Mouse (Mus musculus): ENCODE data around the gene Col25a1. TPM values are rescaled to one million over a fixed set of nuclear protein-coding genes. Genes with fewer than 3 reads are reported as not detected.

The Col25a1 gene
- polyA plus RNA-seq, 1 experiment from 2014 or later = 10.0 TPM

DNA sequence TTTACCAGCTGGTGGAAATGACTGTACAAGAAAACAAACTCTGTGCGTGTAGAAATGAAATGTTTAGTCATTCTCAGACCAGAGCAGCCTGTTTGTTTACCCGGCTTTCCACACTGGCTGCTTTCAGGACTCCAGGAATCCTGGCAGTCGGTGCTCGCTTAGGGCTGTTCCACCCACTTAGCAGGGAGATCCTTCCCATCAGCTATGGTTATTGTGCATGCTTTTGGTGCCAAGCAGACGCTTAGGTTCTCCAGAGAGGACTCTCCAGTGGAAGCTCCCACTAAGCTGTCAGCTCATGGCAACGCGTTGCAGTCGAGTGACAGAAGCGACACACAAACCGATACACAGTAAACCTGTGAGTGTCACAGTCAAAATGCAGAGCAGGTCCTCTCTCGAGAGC, 2.7 kb upstream of the Col25a1 start:
- peaks cover 3% of the 10 kb centered on the region; the same call in 1 of the 2 replicates for H3K4me1 ChIP-seq
- H3K4me3 ChIP-seq = no peak overlapping the region
- no peak for ATAC-seq (ENCODE audit: low FRiP score)
- no peak overlapping the region for H3K9ac ChIP-seq
- H3K9me3 ChIP-seq (replicated peaks) = no peaks in the 10 kb centered on the region
- 86% methylated on average over 11 of the region's 11 CpGs for WGBS
- H3K27me3 ChIP-seq = no peaks in the 10 kb centered on the region
- H3K36me3 ChIP-seq = no peaks in the 10 kb centered on the region
- no peak overlapping the region for H3K4me2 ChIP-seq (replicated peaks)
- H3K27ac ChIP-seq = no peak overlapping the region

DNA sequence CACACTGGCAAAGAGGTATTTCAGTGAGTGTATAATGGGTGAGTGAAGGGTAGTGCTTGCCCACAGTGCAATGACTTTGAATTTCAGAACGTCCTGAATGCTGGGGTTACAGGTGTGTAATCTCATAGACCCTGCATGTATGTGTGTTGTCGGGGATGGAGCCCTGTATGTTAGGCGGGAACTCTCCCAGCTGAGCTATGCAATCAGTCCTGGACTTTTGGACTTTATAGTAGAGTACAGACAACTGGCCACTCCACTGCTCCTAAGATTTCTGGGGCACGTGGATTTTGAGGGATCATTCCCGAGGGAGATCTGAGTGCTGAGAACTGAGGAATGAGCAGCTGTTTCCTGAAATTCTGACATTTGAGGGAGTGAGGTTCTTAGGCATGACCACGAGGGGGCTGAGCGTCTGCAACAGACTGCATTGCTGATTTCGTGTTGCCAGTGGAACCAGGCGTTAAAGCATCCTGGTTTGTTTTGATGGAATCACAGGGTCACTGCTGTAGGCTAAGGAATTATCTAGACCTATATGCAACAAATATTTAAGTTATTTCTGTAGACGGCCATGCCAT, 1.6 kb upstream of the Col25a1 start:
- Histone ChIP-seq H3K9me3 (replicated peaks) (no peaks in the 10 kb centered on the region), H3K9ac (no peak overlapping the region), H3K4me2 (replicated peaks) (no peak overlapping the region), H3K4me1 (peaks cover 3% of the 10 kb centered on the region; the same call in 1 of the 2 replicates), H3K36me3 (no peaks in the 10 kb centered on the region), H3K4me3 (no peak overlapping the region), H3K27me3 (no peaks in the 10 kb centered on the region), H3K27ac (no peak overlapping the region)
- WGBS = 67% methylated on average over 10 of the region's 10 CpGs
- ATAC-seq (ENCODE audit: low FRiP score) = no peak

GRCm38 (mm10) chr3:130137204-130137603, 5.9 kb downstream of the Col25a1 start:
- Histone ChIP-seq H3K9me3 (replicated peaks) (no peaks in the 10 kb centered on the region), H3K36me3 (no peaks in the 10 kb centered on the region), H3K4me1 (no peaks in the 10 kb centered on the region), H3K27ac (no peak overlapping the region), H3K4me3 (no peak overlapping the region), H3K4me2 (replicated peaks) (no peak overlapping the region), H3K27me3 (no peaks in the 10 kb centered on the region), H3K9ac (no peak overlapping the region)
- ATAC-seq (ENCODE audit: low FRiP score) = no peak

- Histone ChIP-seq H3K9me3 (replicated peaks) (no peaks in the 10 kb centered on the region), H3K4me3 (no peak overlapping the region), H3K27ac (no peak overlapping the region), H3K9ac (no peak overlapping the region), H3K27me3 (no peaks in the 10 kb centered on the region), H3K4me1 (no peaks in the 10 kb centered on the region), H3K4me2 (replicated peaks) (no peak overlapping the region), H3K36me3 (no peaks in the 10 kb centered on the region)
- WGBS = 62% methylated on average over 3 of the region's 3 CpGs
- no peak for ATAC-seq (ENCODE audit: low FRiP score)
These were observed 6.3 kb downstream of the Col25a1 start for GRCm38 (mm10) chr3:130137640-130138039.

DNA sequence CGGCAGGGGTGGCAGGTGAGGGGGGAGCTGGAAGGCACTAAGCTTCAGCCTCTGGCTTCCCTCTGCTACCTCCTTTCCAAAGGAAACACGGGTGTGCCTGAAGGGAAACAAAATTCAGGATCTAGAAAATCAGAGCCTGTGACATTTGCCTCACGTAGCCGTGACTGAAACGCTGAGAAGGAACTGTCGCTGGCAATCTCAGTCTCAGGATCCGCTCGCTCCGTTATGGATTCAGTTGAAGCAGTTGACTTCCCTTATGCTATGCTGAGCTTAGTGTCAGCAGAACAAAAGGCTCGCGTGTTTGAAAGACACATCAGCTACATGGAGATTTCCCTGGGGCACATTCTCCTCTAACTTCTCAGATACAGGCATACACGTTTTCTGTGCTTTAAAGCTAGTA, 14.6 kb downstream of the Col25a1 start:
- ATAC-seq (ENCODE audit: low FRiP score) = no peak
- Histone ChIP-seq H3K9ac (no peak overlapping the region), H3K36me3 (no peaks in the 10 kb centered on the region), H3K9me3 (replicated peaks) (no peaks in the 10 kb centered on the region), H3K27me3 (no peaks in the 10 kb centered on the region), H3K4me3 (no peak overlapping the region), H3K4me1 (no peaks in the 10 kb centered on the region), H3K4me2 (replicated peaks) (no peak overlapping the region), H3K27ac (no peak overlapping the region)
- WGBS = 67% methylated on average over 12 of the region's 12 CpGs

DNA sequence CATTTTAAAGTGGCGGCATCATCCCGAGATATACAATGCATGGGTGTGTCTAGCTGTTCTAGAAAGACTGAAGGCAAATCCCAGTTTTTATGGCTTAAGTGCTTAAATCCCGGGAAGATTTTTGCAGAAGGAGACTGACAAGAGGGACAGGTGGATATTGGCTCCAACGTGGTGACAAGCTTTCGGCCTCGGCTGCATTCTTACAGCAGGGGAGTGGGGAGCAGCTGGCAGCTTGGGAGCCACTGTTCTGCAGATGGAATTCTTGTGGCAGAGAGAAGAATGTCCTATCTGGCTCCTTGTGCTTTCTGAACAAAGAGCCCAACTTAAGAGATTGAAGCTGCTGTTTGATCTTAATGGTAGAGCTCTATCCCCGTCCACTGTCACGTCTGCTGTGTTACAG, 16.5 kb downstream of the Col25a1 start:
- Histone ChIP-seq H3K9me3 (replicated peaks) (no peaks in the 10 kb centered on the region), H3K9ac (no peak overlapping the region), H3K4me2 (replicated peaks) (no peak overlapping the region), H3K27me3 (no peaks in the 10 kb centered on the region), H3K27ac (no peak overlapping the region), H3K4me1 (no peaks in the 10 kb centered on the region), H3K36me3 (no peaks in the 10 kb centered on the region), H3K4me3 (no peak overlapping the region)
- 58% methylated on average over 8 of the region's 8 CpGs for whole genome bisulfite sequencing
- no peak for ATAC-seq (ENCODE audit: low FRiP score)

GRCm38 (mm10) chr3:130149180-130149579, 17.9 kb downstream of the Col25a1 start:
- WGBS = 88% methylated on average over 1 of the region's 1 CpGs
- H3K9ac ChIP-seq = no peak overlapping the region

DNA sequence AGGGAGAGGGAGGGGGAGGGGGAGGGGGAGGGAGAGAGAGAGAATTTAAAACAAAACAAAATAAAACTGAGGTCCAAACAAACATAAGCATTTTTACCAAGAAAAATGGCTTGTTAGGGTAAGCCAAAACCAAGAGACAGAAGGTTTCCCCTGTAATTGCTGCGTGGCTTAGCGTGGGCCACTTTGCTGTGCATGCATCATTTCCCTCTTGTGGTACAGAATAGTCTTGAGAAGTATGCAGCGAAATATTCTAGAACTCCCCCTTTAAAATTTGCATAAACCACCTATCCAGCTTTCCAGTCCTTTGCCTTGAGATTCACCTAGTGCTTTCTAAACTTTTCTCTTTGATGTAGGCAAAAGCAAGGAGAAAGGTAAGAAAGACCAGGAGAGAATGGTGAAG, 21.8 kb downstream of the Col25a1 start:
- Histone ChIP-seq H3K4me1 (no peaks in the 10 kb centered on the region), H3K27ac (no peak overlapping the region), H3K36me3 (no peaks in the 10 kb centered on the region), H3K4me3 (no peak overlapping the region), H3K9ac (no peak overlapping the region), H3K4me2 (replicated peaks) (no peak overlapping the region), H3K9me3 (replicated peaks) (no peaks in the 10 kb centered on the region), H3K27me3 (no peaks in the 10 kb centered on the region)
- no peak for ATAC-seq (ENCODE audit: low FRiP score)
- WGBS = 87% methylated on average over 3 of the region's 3 CpGs

More at GRCm38 (mm10) chr3:130149180-130149579, 17.9 kb downstream of the Col25a1 start:
- H3K36me3 ChIP-seq = no peaks in the 10 kb centered on the region
- H3K27ac ChIP-seq = no peak overlapping the region
- H3K4me3 ChIP-seq = no peak overlapping the region
- H3K27me3 ChIP-seq = no peaks in the 10 kb centered on the region
- ATAC-seq (ENCODE audit: low FRiP score) = no peak
- H3K4me1 ChIP-seq = no peaks in the 10 kb centered on the region
- H3K9me3 ChIP-seq (replicated peaks) = no peaks in the 10 kb centered on the region
- H3K4me2 ChIP-seq (replicated peaks) = no peak overlapping the region

GRCm38 (mm10) chr3:130157551-130157950, 26.2 kb downstream of the Col25a1 start:
- Histone ChIP-seq H3K27me3 (no peaks in the 10 kb centered on the region), H3K27ac (no peak overlapping the region), H3K4me1 (peaks cover 2% of the 10 kb centered on the region; the same call in 1 of the 2 replicates), H3K9me3 (replicated peaks) (no peaks in the 10 kb centered on the region), H3K4me3 (no peak overlapping the region), H3K36me3 (no peaks in the 10 kb centered on the region), H3K9ac (no peak overlapping the region), H3K4me2 (replicated peaks) (no peak overlapping the region)
- 80% methylated on average over 3 of the region's 3 CpGs for WGBS
- ATAC-seq (ENCODE audit: low FRiP score) = no peak

DNA sequence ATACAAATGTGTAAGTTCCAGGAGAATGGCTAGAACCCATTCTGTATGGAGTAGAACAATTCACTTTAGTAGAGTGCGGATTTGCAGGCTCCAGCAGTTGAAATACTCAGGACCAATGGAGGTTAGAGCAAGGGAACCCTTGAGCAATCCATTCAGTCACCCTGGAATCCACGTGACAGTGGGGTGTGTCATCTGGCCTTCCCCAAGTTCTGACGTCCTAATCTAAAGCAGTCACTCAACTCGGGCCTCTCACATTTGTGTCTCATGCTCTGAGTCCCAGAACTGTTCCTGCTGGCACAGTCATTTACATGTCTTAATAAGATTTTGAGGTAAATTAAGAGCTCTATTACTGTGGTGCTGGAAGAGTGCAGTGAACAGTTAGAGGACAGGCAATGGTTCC, 28.6 kb downstream of the Col25a1 start:
- no peaks in the 10 kb centered on the region for H3K9me3 ChIP-seq (replicated peaks)
- no peaks in the 10 kb centered on the region for H3K36me3 ChIP-seq
- no peak overlapping the region for H3K4me3 ChIP-seq
- H3K4me2 ChIP-seq (replicated peaks) = no peak overlapping the region
- 74% methylated on average over 4 of the region's 4 CpGs for WGBS
- no peak overlapping the region for H3K27ac ChIP-seq
- H3K9ac ChIP-seq = no peak overlapping the region
- H3K27me3 ChIP-seq = no peaks in the 10 kb centered on the region
- H3K4me1 ChIP-seq = peaks cover 2% of the 10 kb centered on the region; the same call in 1 of the 2 replicates
- no peak for ATAC-seq (ENCODE audit: low FRiP score)

DNA sequence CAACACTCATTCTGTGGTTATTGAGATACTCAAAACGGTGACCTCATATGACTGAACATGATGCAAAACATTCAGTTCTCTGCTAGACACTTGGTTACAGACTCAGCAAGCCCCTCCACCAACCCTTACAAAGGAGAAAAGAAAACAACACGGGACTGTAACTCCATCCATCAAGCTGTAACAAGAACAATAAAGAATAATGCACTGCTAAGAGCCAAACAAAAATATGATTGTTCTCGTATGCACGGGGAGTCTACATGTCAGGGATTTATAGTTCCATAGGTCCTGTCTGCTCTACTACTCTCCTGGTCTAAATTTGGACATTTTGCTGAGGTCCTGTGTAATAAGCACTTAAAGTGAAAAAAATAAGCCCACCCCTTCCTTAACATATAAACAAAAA, 29.6 kb downstream of the Col25a1 start:
- Histone ChIP-seq H3K36me3 (no peaks in the 10 kb centered on the region), H3K4me1 (peaks cover 2% of the 10 kb centered on the region; the same call in 1 of the 2 replicates), H3K27ac (no peak overlapping the region), H3K27me3 (no peaks in the 10 kb centered on the region), H3K9me3 (replicated peaks) (no peaks in the 10 kb centered on the region), H3K4me2 (replicated peaks) (no peak overlapping the region), H3K4me3 (no peak overlapping the region), H3K9ac (no peak overlapping the region)
- WGBS = 40% methylated on average over 4 of the region's 4 CpGs
- ATAC-seq (ENCODE audit: low FRiP score) = no peak

GRCm38 (mm10) chr3:130161323-130161917, 30.1 kb downstream of the Col25a1 start:
- WGBS = 46% methylated on average over 13 of the region's 13 CpGs
- Histone ChIP-seq H3K4me1 (peaks cover 2% of the 10 kb centered on the region; the same call in 1 of the 2 replicates), H3K27me3 (no peaks in the 10 kb centered on the region), H3K4me2 (replicated peaks) (peak overlapping the region; percentile 11; the same call in 1 of the 2 replicates), H3K9me3 (replicated peaks) (no peaks in the 10 kb centered on the region), H3K4me3 (no peak overlapping the region), H3K36me3 (no peaks in the 10 kb centered on the region), H3K9ac (no peak overlapping the region), H3K27ac (no peak overlapping the region)
- no peak for ATAC-seq (ENCODE audit: low FRiP score)

DNA sequence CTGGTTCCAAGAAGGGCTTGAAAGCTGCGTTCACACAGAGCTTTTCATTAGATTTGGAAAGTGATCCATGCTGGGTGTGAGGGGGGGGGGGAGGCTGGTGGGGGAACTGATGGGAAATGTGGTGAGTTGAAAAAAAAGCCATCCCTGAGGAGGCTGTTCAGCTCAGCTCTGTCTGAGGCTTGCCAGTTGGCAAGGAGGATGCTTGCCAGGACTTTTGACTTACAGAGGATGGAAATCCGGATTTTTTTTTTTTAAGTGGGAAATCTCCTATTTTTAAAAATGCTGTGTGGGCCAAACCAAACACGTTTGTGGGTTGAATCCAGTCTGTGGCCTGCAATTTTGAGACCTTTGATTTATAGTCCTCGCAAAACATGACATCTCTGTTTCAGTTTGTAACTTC, 35.6 kb downstream of the Col25a1 start:
- WGBS = 73% methylated on average over 4 of the region's 4 CpGs
- Histone ChIP-seq H3K27ac (no peak overlapping the region), H3K9ac (no peak overlapping the region), H3K4me3 (no peak overlapping the region), H3K4me1 (no peaks in the 10 kb centered on the region), H3K9me3 (replicated peaks) (peaks cover 5% of the 10 kb centered on the region; the same call in 1 of the 2 replicates), H3K27me3 (no peaks in the 10 kb centered on the region), H3K36me3 (no peaks in the 10 kb centered on the region), H3K4me2 (replicated peaks) (no peak overlapping the region)
- no peak for ATAC-seq (ENCODE audit: low FRiP score)

All from hindbrain, embryonic 12.5 days (tissue).